Mouse (Mus musculus): ENCODE measurements around the gene Pfas.

- TF ChIP-seq CTCF (IDR thresholded peaks at IDR 0.05; ENCODE audit: control insufficient read depth, insufficient read depth, insufficient replicate concordance, low read depth, low read length) (no peak), POLR2A (IDR thresholded peaks at IDR 0.05; ENCODE audit: control insufficient read depth, low read depth, low read length) (peak; percentile 60)
Measured at GRCm38 (mm10) chr11:68967337-68968282, 40.6 kb downstream of the Pfas start, which contains the start of gene Slc25a35.

Measured in testis, adult 2 months (tissue).